Mouse (Mus musculus): Measurements from ENCODE around the gene Itga3.

The Itga3 gene

DNA sequence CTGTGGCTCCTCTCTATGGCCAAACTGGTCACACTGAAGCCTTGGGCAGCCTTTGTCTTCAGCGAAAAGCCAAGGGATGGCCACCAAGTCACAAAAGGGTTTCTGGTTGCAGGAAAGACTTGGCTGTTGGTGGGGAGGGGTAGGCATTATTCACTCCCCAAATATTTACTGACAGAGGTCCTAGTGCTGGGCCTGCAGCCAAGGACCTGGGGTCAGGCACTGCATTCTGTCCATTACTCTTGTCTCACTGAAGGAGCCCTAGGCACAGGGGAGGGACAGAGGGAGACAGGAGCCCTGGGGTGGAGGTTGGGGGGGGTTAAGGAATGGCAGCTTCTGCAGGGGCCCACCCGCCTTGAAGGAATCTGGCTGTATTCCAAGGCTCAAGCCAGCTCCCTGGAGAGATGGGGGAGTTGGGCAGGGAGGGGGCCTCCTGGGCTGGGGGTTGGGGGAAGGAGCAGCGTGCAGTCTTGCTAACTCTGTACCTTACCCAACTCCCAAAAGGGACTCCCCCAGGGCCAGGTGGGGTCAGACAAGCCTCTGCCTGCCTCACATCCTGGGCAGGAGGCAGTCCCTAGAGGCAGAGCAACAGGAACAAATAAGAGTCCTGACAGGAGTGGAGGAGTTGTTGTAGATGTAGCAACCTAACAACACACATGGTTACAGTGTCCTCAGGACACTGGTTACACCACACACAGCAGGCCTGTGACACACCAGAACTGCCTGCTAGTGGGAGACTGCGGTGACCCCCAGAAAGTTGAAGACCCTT, 20.2 kb upstream of the Itga3 start:
- DNase-seq (ENCODE audit: low spot score in 2 of 2): no peak

GRCm38 (mm10) chr11:95095596-95095995, 19.0 kb upstream of the Itga3 start:
- no peak for DNase-seq (ENCODE audit: low spot score in 2 of 2)

GRCm38 (mm10) chr11:95093077-95093476, 16.5 kb upstream of the Itga3 start:
- DNase-seq (ENCODE audit: low spot score in 2 of 2): no peak

GRCm38 (mm10) chr11:95088857-95089779, 12.5 kb upstream of the Itga3 start:
- no peak for DNase-seq (ENCODE audit: low spot score in 2 of 2)

DNA sequence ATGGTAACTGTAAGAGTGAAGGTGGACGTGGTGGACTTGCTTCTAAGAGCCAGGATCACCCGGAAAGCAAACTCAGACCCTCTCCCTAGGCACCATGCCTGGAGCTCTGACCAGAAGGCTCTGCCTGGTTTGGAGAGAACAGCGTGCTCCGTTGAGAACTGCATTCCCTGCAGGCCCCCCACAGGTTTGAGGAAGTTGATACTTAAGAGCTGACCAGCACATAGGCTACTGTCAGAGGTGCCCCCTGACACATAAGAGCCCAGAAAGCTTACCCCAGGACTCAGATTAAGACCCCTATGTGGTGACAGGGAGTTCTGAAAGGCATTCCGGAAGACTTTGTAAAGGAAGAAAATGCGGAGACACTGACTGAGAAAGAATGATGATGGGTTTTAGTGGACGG, 11.7 kb upstream of the Itga3 start:
- DNase-seq (ENCODE audit: low spot score in 2 of 2): no peak

DNA sequence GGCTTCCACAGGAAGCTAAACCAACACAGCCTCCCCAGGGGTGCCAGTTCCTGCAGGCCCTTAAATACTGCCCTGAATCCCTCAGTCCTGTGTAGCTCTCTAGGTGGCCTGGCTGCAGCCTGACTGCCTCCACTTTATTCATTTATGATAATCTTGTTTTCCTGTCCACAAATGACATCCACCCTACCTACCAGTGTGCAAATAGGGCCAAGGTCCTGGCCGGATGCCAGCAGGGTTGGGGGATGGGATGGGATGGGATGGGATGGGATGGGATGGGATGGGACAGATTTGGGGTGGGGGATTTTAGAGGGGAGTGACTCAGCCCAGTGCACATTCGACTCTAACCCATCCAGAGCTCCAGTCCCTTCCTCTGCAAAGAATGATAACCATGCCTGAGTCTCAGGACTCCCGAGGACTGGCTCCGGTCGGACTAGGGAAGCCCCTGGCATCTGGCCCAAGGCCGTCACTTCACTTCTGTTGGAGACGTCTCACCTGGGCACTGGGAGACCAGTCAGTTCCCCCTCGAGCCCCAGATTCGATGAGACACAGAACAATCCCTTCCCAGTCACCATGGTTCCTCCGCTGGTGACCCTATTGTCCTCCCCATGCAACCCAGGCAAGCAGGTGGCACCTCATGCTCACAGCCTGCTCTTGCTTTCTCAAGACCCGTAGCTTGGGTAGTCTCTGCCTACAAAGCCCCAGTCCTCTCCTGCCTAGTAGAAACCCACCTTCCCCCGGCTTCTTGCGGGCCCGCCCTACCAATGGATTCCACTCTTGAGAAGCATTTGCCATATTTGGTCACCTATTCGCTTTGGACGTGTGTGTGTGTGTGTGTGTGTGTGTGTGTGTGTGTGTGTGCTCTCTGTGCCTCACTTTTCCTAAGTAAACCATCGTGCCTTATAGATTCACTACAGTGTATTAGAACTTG, 11.0 kb upstream of the Itga3 start:
- no peak for DNase-seq (ENCODE audit: low spot score in 2 of 2)

- no peak for DNase-seq (ENCODE audit: low spot score in 2 of 2)
These were observed 9.6 kb upstream of the Itga3 start for GRCm38 (mm10) chr11:95086229-95086628.

DNA sequence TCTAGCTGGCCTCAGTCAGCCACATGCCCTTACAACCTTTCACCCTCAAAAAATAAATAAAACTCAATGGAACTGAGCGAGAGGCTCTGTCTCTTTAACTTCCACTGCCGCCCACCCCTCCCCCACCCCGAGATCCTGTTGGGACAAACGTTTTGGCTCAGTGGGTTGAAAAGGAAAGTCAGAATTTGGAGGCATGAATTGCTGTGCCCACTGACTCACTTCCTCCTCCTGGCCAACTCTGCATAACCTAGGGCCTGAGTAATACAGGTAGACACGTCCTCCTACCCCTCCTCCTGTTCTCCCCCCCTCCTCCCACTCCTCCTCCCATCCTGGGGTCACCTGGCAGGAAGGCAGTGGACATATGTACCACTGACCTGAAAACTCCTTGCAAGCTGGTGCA, 9.1 kb upstream of the Itga3 start:
- no peak for DNase-seq (ENCODE audit: low spot score in 2 of 2)

- DNase-seq (ENCODE audit: low spot score in 2 of 2): no peak
These were observed 8.3 kb upstream of the Itga3 start for GRCm38 (mm10) chr11:95084811-95085382.

DNA sequence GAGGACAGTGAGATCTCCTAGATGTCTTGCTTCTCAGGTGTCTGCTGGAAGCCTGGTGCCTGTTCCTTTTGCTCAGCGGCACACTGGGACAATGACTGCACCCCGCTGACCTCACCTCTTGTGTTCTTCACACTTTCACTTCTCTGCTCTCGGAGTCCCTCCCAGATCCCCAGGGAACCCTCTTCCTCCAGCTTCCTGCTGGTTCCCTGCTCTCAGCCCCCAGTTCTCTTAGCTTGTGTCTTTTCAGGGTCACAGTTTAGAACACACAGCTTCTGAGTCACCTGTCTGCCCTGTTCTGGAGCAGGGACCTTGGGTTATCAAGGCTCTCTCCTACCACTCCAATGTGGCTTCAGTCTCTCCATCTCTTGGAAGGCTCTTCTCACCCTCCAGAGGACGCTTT, 7.6 kb upstream of the Itga3 start:
- DNase-seq (ENCODE audit: low spot score in 2 of 2): no peak

DNA sequence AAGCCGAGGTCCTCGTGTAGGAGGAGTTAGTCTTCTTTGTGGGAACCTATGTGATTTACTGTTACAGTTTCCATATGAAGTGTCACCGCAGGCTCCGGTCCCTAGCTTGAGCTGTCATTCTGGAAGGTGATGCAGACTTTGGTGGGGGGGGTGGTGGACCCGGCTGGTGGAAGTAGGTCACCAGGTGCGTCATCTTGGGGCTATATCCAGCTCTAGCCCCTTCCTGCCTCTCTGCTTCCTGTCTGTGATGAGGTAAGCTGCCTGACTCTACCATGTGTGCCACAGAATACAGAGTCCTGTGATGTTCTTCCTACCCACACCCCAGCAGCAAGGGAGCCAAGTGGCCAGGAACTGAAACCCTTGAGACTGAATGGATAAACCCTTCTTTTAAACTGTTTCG, 6.3 kb upstream of the Itga3 start:
- no peak for DNase-seq (ENCODE audit: low spot score in 2 of 2)

DNA sequence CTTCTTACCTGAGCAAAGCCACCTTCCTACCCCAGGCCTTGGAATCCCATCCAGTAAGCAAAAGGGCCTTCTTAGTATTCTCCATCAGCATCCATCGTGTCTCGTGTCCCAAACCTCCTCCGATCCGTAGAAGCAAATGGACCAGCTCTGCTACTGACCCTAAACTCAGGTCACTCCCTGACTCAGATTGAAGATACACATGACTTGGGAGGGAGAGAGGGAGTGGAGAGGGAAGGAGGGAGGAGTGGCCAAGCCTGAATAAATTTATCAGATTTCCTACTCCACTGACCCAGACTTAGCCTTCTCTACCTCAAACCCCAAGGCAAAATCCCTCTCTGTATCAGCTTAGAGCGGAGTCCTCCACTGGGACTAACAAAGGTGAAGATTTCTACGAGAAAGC, 4.2 kb upstream of the Itga3 start:
- DNase-seq (ENCODE audit: low spot score in 2 of 2): no peak

GRCm38 (mm10) chr11:95079256-95079875, 2.8 kb upstream of the Itga3 start:
- DNase-seq (ENCODE audit: low spot score in 2 of 2): no peak

DNA sequence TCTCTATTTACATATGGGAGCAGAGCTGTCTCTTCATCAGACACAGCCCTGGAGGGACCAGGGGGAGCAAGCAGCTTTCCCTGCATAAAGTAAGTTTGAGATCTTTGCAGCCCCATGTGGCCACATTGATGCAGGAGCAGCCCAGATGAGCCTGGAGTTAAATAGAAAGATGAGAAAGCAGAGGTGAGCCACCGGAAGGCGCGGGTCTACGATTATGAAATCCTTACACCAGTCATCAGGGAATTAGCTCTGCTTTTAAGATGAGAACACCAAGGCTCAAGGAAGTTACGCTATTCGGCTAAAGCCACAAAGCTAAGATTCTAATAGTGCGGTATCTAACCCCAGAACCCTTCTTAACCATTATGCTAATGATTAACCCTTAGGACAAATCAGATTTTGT, 1.4 kb upstream of the Itga3 start:
- no peak for DNase-seq (ENCODE audit: low spot score in 2 of 2)

- DNase-seq (ENCODE audit: low spot score in 2 of 2): no peak
These were observed 513 bp downstream of the Itga3 start for GRCm38 (mm10) chr11:95076041-95076535.

- DNase-seq (ENCODE audit: low spot score in 2 of 2): no peak
These were observed 1.2 kb downstream of the Itga3 start for GRCm38 (mm10) chr11:95075197-95076040.

- DNase-seq (ENCODE audit: low spot score in 2 of 2): no peak
These were observed 1.9 kb downstream of the Itga3 start for GRCm38 (mm10) chr11:95074694-95075093.

- no peak for DNase-seq (ENCODE audit: low spot score in 2 of 2)
These were observed 2.8 kb downstream of the Itga3 start for GRCm38 (mm10) chr11:95073835-95074234.

GRCm38 (mm10) chr11:95072804-95073203, 3.8 kb downstream of the Itga3 start:
- no peak for DNase-seq (ENCODE audit: low spot score in 2 of 2)

GRCm38 (mm10) chr11:95072136-95072535, 4.5 kb downstream of the Itga3 start:
- DNase-seq (ENCODE audit: low spot score in 2 of 2): no peak

Data from urinary bladder, postnatal 4 days (tissue).